Mouse (Mus musculus): ENCODE results near the gene Gm10358.
"Not testable (repeated sequence)": the region's sequence is repeated elsewhere in the genome, so short reads cannot be mapped to it uniquely, and the experiment has no call there.

Gene Gm10358

DNA sequence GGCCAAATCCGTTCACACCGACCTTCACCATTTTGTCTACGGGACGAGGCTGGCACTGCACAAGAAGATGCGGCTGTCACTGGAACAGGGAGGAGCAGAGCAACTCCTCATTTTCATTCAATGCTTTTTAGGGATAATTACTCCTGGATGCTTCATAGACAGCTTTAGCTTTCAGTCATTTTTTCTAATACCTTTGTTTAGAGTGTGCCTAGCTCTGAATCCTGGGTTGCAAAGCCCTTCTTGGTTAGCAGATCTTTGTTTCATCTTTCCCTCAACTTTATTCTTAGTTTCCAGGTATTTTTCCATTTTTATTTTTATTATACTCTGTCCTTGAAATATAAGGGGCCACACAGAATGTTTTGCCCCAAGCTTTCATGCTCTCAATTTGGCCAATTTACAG lies at the start of gene Gm10358:
Gm10358 (minus strand) TSS at position 101 of the 400 bp plus-strand sequence.
- DNase-seq: no peak

DNA sequence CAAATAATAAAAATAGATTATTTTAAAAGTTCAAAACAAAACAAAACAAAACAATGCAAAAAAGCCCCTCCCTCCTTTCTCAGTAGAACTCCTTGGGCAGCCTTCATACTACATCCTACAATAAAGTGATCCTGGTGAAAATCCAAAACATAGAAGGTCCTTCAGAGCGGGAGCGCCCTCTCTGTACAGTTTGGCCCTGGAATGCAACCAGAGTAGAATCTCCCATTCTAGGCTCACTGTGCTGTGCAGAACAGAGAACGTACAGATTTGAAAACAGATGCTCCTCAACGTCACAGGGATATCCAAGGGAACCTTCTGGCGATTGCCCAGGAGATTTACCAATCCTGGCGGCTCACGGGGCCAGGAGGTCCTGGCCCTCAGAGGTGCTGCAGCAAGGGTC lies 42.0 kb upstream of the Gm10358 start, which contains the start of gene Iqcm:
Iqcm (plus strand) TSS at position 301 of the 400 bp plus-strand sequence.
- DNase-seq: no peak

DNA sequence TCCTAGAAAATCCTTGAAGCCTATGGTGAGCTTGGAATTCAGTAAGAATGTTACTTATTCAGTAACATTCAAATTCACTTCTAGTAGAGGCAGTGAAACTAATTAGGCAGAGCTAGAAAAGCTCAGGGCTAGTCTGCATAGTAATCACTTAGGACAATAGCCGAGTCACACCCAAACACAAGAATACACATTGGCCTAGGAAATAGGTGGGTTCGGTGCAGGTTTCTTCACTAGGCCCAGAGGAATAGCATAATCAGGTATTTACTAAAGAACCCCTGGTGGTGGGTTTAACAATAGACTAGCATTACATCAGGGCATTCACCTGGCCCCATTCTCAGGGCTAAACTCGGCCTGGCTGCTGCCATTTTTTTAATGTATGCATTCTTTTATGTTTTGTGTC lies 9.3 kb upstream of the Gm10358 start:
- not testable (repeated sequence) for DNase-seq

DNA sequence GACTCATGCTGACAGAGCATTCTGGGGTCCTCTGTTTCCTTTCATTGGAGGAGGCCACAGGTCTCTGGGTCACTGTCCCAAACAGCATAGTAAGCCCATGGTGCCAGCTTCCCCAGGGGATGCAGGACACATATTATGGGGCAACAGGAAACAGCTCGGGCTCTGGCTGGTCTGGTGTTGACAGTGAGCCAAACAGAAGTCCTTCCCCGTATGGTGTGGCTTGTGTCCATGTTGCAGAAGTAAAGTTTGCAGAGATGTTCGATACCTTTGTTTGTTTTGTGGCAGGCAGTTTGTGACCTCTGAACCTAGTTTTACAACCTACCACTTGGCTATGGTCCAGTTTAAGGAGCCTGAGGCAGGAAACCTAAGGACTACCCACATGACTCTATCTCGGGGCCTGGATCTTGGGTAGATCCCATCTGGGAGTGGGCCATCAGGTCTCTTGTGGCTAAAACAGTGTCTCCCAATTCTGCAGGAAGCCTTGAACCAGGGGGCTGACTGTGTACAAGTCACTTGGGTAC lies 21.6 kb downstream of the Gm10358 start:
- DNase-seq: no peak

GRCm38 (mm10) chr8:75375530-75376123 lies 30.8 kb downstream of the Gm10358 start:
- DNase-seq: no peak

- no peak for DNase-seq
Measured at GRCm38 (mm10) chr8:75372006-75372405, 34.4 kb downstream of the Gm10358 start.
